Mouse (Mus musculus): ENCODE data around the gene Poll. TPM values are rescaled to one million over a fixed set of nuclear protein-coding genes. Genes with fewer than 3 reads are reported as not detected.

Poll gene
- polyA plus RNA-seq, 1 experiment: 11.6 TPM

- Histone ChIP-seq H3K27me3 (ENCODE audit: control insufficient read depth, insufficient read depth, insufficient read length) (peaks cover 18% of the 10 kb centered on the region), H3ac (ENCODE audit: control insufficient read depth, insufficient read length) (no peak overlapping the region), H3K36me3 (ENCODE audit: control insufficient read depth, insufficient read depth) (no peaks in the 10 kb centered on the region), H3K79me2 (ENCODE audit: control insufficient read depth, insufficient read depth) (no peaks in the 10 kb centered on the region), H3K4me3 (peak overlapping the region; percentile 10), H3K4me2 (ENCODE audit: low read depth) (peak overlapping the region; percentile 96)
- TF ChIP-seq MAX (IDR thresholded peaks at IDR 0.05; ENCODE audit: low read depth): no peak
- no peak for TF ChIP-seq USF1 (IDR thresholded peaks at IDR 0.05; ENCODE audit: low read depth)
- no peak for TF ChIP-seq SRF (IDR thresholded peaks at IDR 0.05; ENCODE audit: control insufficient read depth, insufficient read length, low read depth)
- no peak for TF ChIP-seq CEBPB (IDR thresholded peaks at IDR 0.05; ENCODE audit: insufficient read depth, poor library complexity, severe bottlenecking)
- TF ChIP-seq MYOG (IDR thresholded peaks at IDR 0.05; ENCODE audit: control insufficient read depth in 1 of 3, insufficient read depth in 1 of 3, insufficient read length in 2 of 3, low read depth in 2 of 3): no peak
- no peak for TF ChIP-seq E2F4 (IDR thresholded peaks at IDR 0.05; ENCODE audit: insufficient read depth)
- TF ChIP-seq TCF3 (IDR thresholded peaks at IDR 0.05; ENCODE audit: insufficient read length, low read depth): no peak
- no peak for TF ChIP-seq TCF12 (IDR thresholded peaks at IDR 0.05; ENCODE audit: insufficient read depth, poor library complexity, severe bottlenecking)
- TF ChIP-seq POLR2AphosphoS2 (IDR thresholded peaks at IDR 0.05; ENCODE audit: insufficient read length, low read depth): no peak
- no peak for TF ChIP-seq REST (IDR thresholded peaks at IDR 0.05; ENCODE audit: insufficient read depth, insufficient read length)
- no peak for TF ChIP-seq POLR2A (IDR thresholded peaks at IDR 0.05; ENCODE audit: insufficient read length, low read depth)
- no peak for TF ChIP-seq MYOD1 (IDR thresholded peaks at IDR 0.05; ENCODE audit: control insufficient read depth in 1 of 3, insufficient read length in 2 of 3, low read depth in 2 of 3)
Observed at GRCm38 (mm10) chr19:45544925-45545321, 15.4 kb downstream of the Poll start.

GRCm38 (mm10) chr19:45544152-45544924, 16.0 kb downstream of the Poll start:
- TF ChIP-seq TCF12 (IDR thresholded peaks at IDR 0.05; ENCODE audit: insufficient read depth, poor library complexity, severe bottlenecking): no peak
- no peak for TF ChIP-seq SRF (IDR thresholded peaks at IDR 0.05; ENCODE audit: control insufficient read depth, insufficient read length, low read depth)
- no peak for TF ChIP-seq USF1 (IDR thresholded peaks at IDR 0.05; ENCODE audit: low read depth)
- no peak for TF ChIP-seq CEBPB (IDR thresholded peaks at IDR 0.05; ENCODE audit: insufficient read depth, poor library complexity, severe bottlenecking)
- no peak for TF ChIP-seq E2F4 (IDR thresholded peaks at IDR 0.05; ENCODE audit: insufficient read depth)
- no peak for TF ChIP-seq MYOD1 (IDR thresholded peaks at IDR 0.05; ENCODE audit: control insufficient read depth in 1 of 3, insufficient read length in 2 of 3, low read depth in 2 of 3)
- TF ChIP-seq POLR2A (IDR thresholded peaks at IDR 0.05; ENCODE audit: insufficient read length, low read depth): no peak
- no peak for TF ChIP-seq MYOG (IDR thresholded peaks at IDR 0.05; ENCODE audit: control insufficient read depth in 1 of 3, insufficient read depth in 1 of 3, insufficient read length in 2 of 3, low read depth in 2 of 3)
- TF ChIP-seq POLR2AphosphoS2 (IDR thresholded peaks at IDR 0.05; ENCODE audit: insufficient read length, low read depth): no peak
- TF ChIP-seq TCF3 (IDR thresholded peaks at IDR 0.05; ENCODE audit: insufficient read length, low read depth): no peak
- no peak for TF ChIP-seq MAX (IDR thresholded peaks at IDR 0.05; ENCODE audit: low read depth)
- TF ChIP-seq REST (IDR thresholded peaks at IDR 0.05; ENCODE audit: insufficient read depth, insufficient read length): no peak
- Histone ChIP-seq H3K79me2 (ENCODE audit: control insufficient read depth, insufficient read depth) (no peaks in the 10 kb centered on the region), H3K4me3 (peak overlapping the region; percentile 10), H3K27me3 (ENCODE audit: control insufficient read depth, insufficient read depth, insufficient read length) (peaks cover 18% of the 10 kb centered on the region), H3K4me2 (ENCODE audit: low read depth) (peak overlapping the region; percentile 96), H3K36me3 (ENCODE audit: control insufficient read depth, insufficient read depth) (no peaks in the 10 kb centered on the region), H3ac (ENCODE audit: control insufficient read depth, insufficient read length) (no peak overlapping the region)

- Histone ChIP-seq H3ac (ENCODE audit: control insufficient read depth, insufficient read length) (no peak overlapping the region), H3K27me3 (ENCODE audit: control insufficient read depth, insufficient read depth, insufficient read length) (peaks cover 18% of the 10 kb centered on the region), H3K79me2 (ENCODE audit: control insufficient read depth, insufficient read depth) (no peaks in the 10 kb centered on the region), H3K4me2 (ENCODE audit: low read depth) (peak overlapping the region; percentile 50), H3K36me3 (ENCODE audit: control insufficient read depth, insufficient read depth) (no peaks in the 10 kb centered on the region), H3K4me3 (no peak overlapping the region)
- TF ChIP-seq TCF12 (IDR thresholded peaks at IDR 0.05; ENCODE audit: insufficient read depth, poor library complexity, severe bottlenecking): no peak
- TF ChIP-seq CEBPB (IDR thresholded peaks at IDR 0.05; ENCODE audit: insufficient read depth, poor library complexity, severe bottlenecking): no peak
- TF ChIP-seq USF1 (IDR thresholded peaks at IDR 0.05; ENCODE audit: low read depth): no peak
- TF ChIP-seq MYOG (IDR thresholded peaks at IDR 0.05; ENCODE audit: control insufficient read depth in 1 of 3, insufficient read depth in 1 of 3, insufficient read length in 2 of 3, low read depth in 2 of 3): no peak
- TF ChIP-seq POLR2AphosphoS2 (IDR thresholded peaks at IDR 0.05; ENCODE audit: insufficient read length, low read depth): no peak
- no peak for TF ChIP-seq TCF3 (IDR thresholded peaks at IDR 0.05; ENCODE audit: insufficient read length, low read depth)
- no peak for TF ChIP-seq REST (IDR thresholded peaks at IDR 0.05; ENCODE audit: insufficient read depth, insufficient read length)
- TF ChIP-seq MYOD1 (IDR thresholded peaks at IDR 0.05; ENCODE audit: control insufficient read depth in 1 of 3, insufficient read length in 2 of 3, low read depth in 2 of 3): no peak
- TF ChIP-seq E2F4 (IDR thresholded peaks at IDR 0.05; ENCODE audit: insufficient read depth): no peak
- no peak for TF ChIP-seq SRF (IDR thresholded peaks at IDR 0.05; ENCODE audit: control insufficient read depth, insufficient read length, low read depth)
- no peak for TF ChIP-seq POLR2A (IDR thresholded peaks at IDR 0.05; ENCODE audit: insufficient read length, low read depth)
Observed at GRCm38 (mm10) chr19:45542061-45542460, 18.3 kb downstream of the Poll start.

- H3K27me3 ChIP-seq (ENCODE audit: control insufficient read depth, insufficient read depth, insufficient read length): peaks cover 18% of the 10 kb centered on the region
- TF ChIP-seq POLR2A (IDR thresholded peaks at IDR 0.05; ENCODE audit: insufficient read length, low read depth) (no peak), TCF12 (IDR thresholded peaks at IDR 0.05; ENCODE audit: insufficient read depth, poor library complexity, severe bottlenecking) (no peak), USF1 (IDR thresholded peaks at IDR 0.05; ENCODE audit: low read depth) (no peak), MYOD1 (IDR thresholded peaks at IDR 0.05; ENCODE audit: control insufficient read depth in 1 of 3, insufficient read length in 2 of 3, low read depth in 2 of 3) (peak in 2 of 3 experiments; percentile 66 to 75), E2F4 (IDR thresholded peaks at IDR 0.05; ENCODE audit: insufficient read depth) (no peak), CEBPB (IDR thresholded peaks at IDR 0.05; ENCODE audit: insufficient read depth, poor library complexity, severe bottlenecking) (no peak), POLR2AphosphoS2 (IDR thresholded peaks at IDR 0.05; ENCODE audit: insufficient read length, low read depth) (no peak), MAX (IDR thresholded peaks at IDR 0.05; ENCODE audit: low read depth) (no peak), MYOG (IDR thresholded peaks at IDR 0.05; ENCODE audit: control insufficient read depth in 1 of 3, insufficient read depth in 1 of 3, insufficient read length in 2 of 3, low read depth in 2 of 3) (peak in 2 of 3 experiments; percentile 78 to 91), TCF3 (IDR thresholded peaks at IDR 0.05; ENCODE audit: insufficient read length, low read depth) (peak; percentile 71)
- no peaks in the 10 kb centered on the region for H3K79me2 ChIP-seq (ENCODE audit: control insufficient read depth, insufficient read depth)
- no peak overlapping the region for H3K4me3 ChIP-seq
- H3K36me3 ChIP-seq (ENCODE audit: control insufficient read depth, insufficient read depth): no peaks in the 10 kb centered on the region
- peak overlapping the region; percentile 50 for H3K4me2 ChIP-seq (ENCODE audit: low read depth)
- H3ac ChIP-seq (ENCODE audit: control insufficient read depth, insufficient read length): no peak overlapping the region
Observed at GRCm38 (mm10) chr19:45541409-45542041, 18.8 kb downstream of the Poll start.
